Mouse (Mus musculus): ENCODE data around the gene Uspl1.

DNA sequence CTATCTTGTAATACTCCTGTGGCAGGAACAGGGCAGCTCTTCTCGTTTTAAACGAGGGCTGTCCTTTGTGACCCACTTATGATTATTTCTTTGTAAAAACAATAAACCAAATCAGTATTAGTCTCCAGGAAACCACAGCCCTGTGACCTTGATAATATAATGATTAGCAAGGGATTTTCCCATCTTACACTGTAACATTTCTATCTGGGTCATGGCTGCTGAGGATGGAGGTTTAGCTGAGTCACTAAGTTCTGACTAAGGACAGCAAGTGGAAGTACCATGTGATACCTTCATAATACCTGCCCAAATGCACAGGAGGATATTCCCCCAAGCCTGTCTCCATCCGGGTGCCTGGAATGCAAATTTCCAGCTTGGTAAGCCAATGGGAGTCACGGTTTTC lies 23.7 kb upstream of the Uspl1 start:
- TF ChIP-seq CTCF (IDR thresholded peaks at IDR 0.05; ENCODE audit: extremely low read depth, insufficient read length, insufficient replicate concordance, low read depth, low read length) (no peak), POLR2A (IDR thresholded peaks at IDR 0.05; ENCODE audit: low read depth, low read length) (no peak)
